Mouse (Mus musculus) heart, adult 2 months (tissue): ENCODE measurements around the gene Appl1.

Experiments
- CTCF ChIP-seq: fragments of 200-600 bp; IDR thresholded peaks from 2 replicates; pipeline ENCODE4 v1.8.1; 2022; ENCODE audit warnings: antibody characterized with exemption, mild to moderate bottlenecking, moderate library complexity
- POLR2A ChIP-seq: fragments of 200-500 bp; IDR thresholded peaks from 2 replicates; pipeline ENCODE4 v1.6.1; 2011; ENCODE audit warnings: mild to moderate bottlenecking, low read depth, low read length, control low read depth; ENCODE audit not compliant: insufficient read depth

DNA sequence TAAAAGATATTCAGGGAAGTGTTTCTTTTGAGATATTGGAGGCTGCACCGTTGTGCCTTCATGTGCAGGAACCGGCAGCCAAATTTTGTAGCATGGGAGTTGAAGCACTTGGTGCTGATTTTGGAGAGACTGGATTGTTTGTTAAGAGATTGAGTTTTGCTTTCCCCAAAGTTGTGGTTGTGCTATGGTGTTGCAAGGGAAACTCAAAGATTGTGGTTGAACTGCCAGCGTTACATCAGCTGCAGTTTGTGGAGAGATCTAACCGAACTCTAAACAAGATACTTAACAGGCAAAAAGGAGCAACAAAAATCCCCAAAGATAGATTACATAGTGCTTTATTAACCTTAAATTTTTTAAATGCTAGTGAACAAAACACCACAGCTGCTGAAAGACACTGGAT, 35.5 kb downstream of the Appl1 start:
- TF ChIP-seq CTCF: no peak
- TF ChIP-seq POLR2A: no peak
